In genomic region chr10:61978112-61978865, GRCm38 (mm10) we compare ENCODE assay signal across 9 mouse cellular contexts. TPM values are rescaled to one million over a fixed set of nuclear protein-coding genes. Genes with fewer than 3 reads are reported as not detected.
A peak's percentile ranks its signal among the peaks of the same experiment; 100 is the strongest.
DNase-seq lines count a peak whose midpoint lies in the region; ATAC-seq and TF ChIP-seq lines count a peak whose summit lies in the region.
"Had no signal": no experiment of that assay in that cellular context is flagged by ENCODE, and none has a peak within 500 bp of the region (broad histone marks: within the 10 kb centered on the region; RNA-seq: fewer than 3 reads in every experiment).

No protein-coding gene starts in this region.

- H3K4me3 ChIP-seq in embryonic facial prominence, embryonic 13.5 days = peak overlapping the region; percentile 54
- H3K4me3 ChIP-seq in hindbrain, embryonic 10.5 days = peak overlapping the region; percentile 58
- H3K4me3 ChIP-seq in midbrain, postnatal 0 days (ENCODE audit: low read depth, low read length) = peak overlapping the region; percentile 41

- H3K9me3 ChIP-seq in embryonic facial prominence, embryonic 13.5 days = no peaks in the 10 kb centered on the region
- H3K9me3 ChIP-seq in hindbrain, embryonic 10.5 days = no peaks in the 10 kb centered on the region
- H3K9me3 ChIP-seq in midbrain, postnatal 0 days (ENCODE audit: low read length) = no peaks in the 10 kb centered on the region

- H3K9ac ChIP-seq in embryonic facial prominence, embryonic 13.5 days = peak overlapping the region; percentile 68
- H3K9ac ChIP-seq in midbrain, postnatal 0 days (replicated peaks; ENCODE audit: low read length, poor library complexity, severe bottlenecking) = 0 out of 2 replicates have a peak overlapping the region, but pooled peaks have one; percentile 29

- H3K27me3 ChIP-seq in embryonic facial prominence, embryonic 13.5 days = peaks cover 50% of the 10 kb centered on the region
- peaks cover 88% of the 10 kb centered on the region for H3K27me3 ChIP-seq in hindbrain, embryonic 10.5 days (ENCODE audit: insufficient read depth, poor library complexity, severe bottlenecking)
- peaks cover 56% of the 10 kb centered on the region for H3K27me3 ChIP-seq in midbrain, postnatal 0 days (ENCODE audit: insufficient read depth, low read length)

- WGBS in embryonic facial prominence, embryonic 13.5 days = under 1% methylated on average over 65 of the region's 65 CpGs
- WGBS in hindbrain, embryonic 10.5 days = under 1% methylated on average over 65 of the region's 65 CpGs
- WGBS in midbrain, postnatal 0 days = under 1% methylated on average over 65 of the region's 65 CpGs

- H3K36me3 ChIP-seq in embryonic facial prominence, embryonic 13.5 days = no peaks in the 10 kb centered on the region
- no peaks in the 10 kb centered on the region for H3K36me3 ChIP-seq in hindbrain, embryonic 10.5 days
- no peaks in the 10 kb centered on the region for H3K36me3 ChIP-seq in midbrain, postnatal 0 days (ENCODE audit: insufficient read depth, low read length)

- intact Hi-C loops in left cerebral cortex, postnatal 36 days (cut with DNase I) = loop anchor here (2.0 kb wide), 1 partner anchor 139 kb away; no protein-coding TSS in a partner anchor

- TF ChIP-seq CTCF in midbrain, postnatal 0 days (IDR thresholded peaks at IDR 0.05) = no peak; the same call in 1 of the 2 replicates

- ATAC-seq in embryonic facial prominence, embryonic 13.5 days (ENCODE audit: insufficient number of reproducible peaks, insufficient read depth, low FRiP score, low TSS enrichment, low read depth) = no peak
- no peak for ATAC-seq in midbrain, postnatal 0 days (ENCODE audit: low FRiP score)

- peak; percentile 28 for DNase-seq in urinary bladder, postnatal 25 days (ENCODE audit: low spot score)
- DNase-seq in urinary bladder, postnatal 10 days (ENCODE audit: low spot score) = no peak
- DNase-seq in hindbrain, embryonic 10.5 days (ENCODE audit: low spot score) = peak; percentile 62
- peak; percentile 37 to 54 for DNase-seq in left cerebral cortex, postnatal 36 days (ENCODE audit: low spot score in 2 of 2)
- peak; percentile 16 for DNase-seq in midbrain, postnatal 0 days (ENCODE audit: low spot score)
- peak; percentile 14 for DNase-seq in yolk sac, embryonic 10.5 days (ENCODE audit: low spot score)

- peak overlapping the region; percentile 94 for H3K4me2 ChIP-seq in embryonic facial prominence, embryonic 13.5 days
- H3K4me2 ChIP-seq in midbrain, postnatal 0 days (ENCODE audit: low read depth, low read length, poor library complexity, severe bottlenecking) = peak overlapping the region; percentile 78

- H3K27ac ChIP-seq in embryonic facial prominence, embryonic 13.5 days = 0 out of 2 replicates have a peak overlapping the region, but pooled peaks have one; percentile 33
- H3K27ac ChIP-seq in hindbrain, embryonic 10.5 days = peak overlapping the region; percentile 59
- no peak overlapping the region for H3K27ac ChIP-seq in midbrain, postnatal 0 days (ENCODE audit: low read depth, low read length)

- peaks cover 32% of the 10 kb centered on the region for H3K4me1 ChIP-seq in embryonic facial prominence, embryonic 13.5 days
- peaks cover 34% of the 10 kb centered on the region for H3K4me1 ChIP-seq in hindbrain, embryonic 10.5 days (replicated peaks)
- H3K4me1 ChIP-seq in midbrain, postnatal 0 days (ENCODE audit: insufficient read depth, low read length) = peaks cover 12% of the 10 kb centered on the region

RNA-seq across cellular contexts. Expression of gene Col13a1, which starts 0.6 kb away (rescaled TPM):
- 6.4 and 11.4 TPM in 2 replicates for polyA plus RNA-seq in embryonic facial prominence, embryonic 13.5 days (2015; fragmentation: Nextera tagmentation; extraction: Ambion mirVana)
- polyA plus RNA-seq in hindbrain, embryonic 10.5 days (2016; fragmentation: Nextera tagmentation; extraction: Ambion mirVana) = 1.9 and 2.5 TPM in 2 replicates
- total RNA-seq in left cerebral cortex, postnatal 36 days (2021) = 1 to 10 TPM in 1 of 2 experiments, under 1 TPM in 1; 0.88 to 1.2 TPM
- 2.6 and 3.7 TPM in 2 replicates for total RNA-seq in midbrain, postnatal 0 days (2014; rRNA removed)
- polyA plus RNA-seq in midbrain, postnatal 0 days (2015; fragmentation: Nextera tagmentation; extraction: Ambion mirVana) = 1.2 TPM in 2 replicates
- total RNA-seq: common myeloid progenitor, adult 5-6 weeks; neutrophil, adult 5-6 weeks had no signal
